Mouse (Mus musculus): ENCODE measurements around the gene Abtb2.

GRCm38 (mm10) chr2:103568161-103568560 lies 2.1 kb downstream of the Abtb2 start:
- no peak for TF ChIP-seq CTCF (IDR thresholded peaks at IDR 0.05; ENCODE audit: insufficient read depth, low read length)
- TF ChIP-seq POLR2A (IDR thresholded peaks at IDR 0.05; ENCODE audit: borderline replicate concordance, extremely low read depth, low read depth, low read length), result no peak
